Mouse (Mus musculus) CH12.LX (cell line): Measurements from ENCODE around the gene Cald1.

ENCODE experiments used
- EP300 ChIP-seq: IDR thresholded peaks from 2 replicates; pipeline ENCODE4 v1.6.1; 2011; ENCODE audit warnings: low read length, improper control_type of control experiment
- GABPA ChIP-seq: IDR thresholded peaks from 2 replicates; pipeline ENCODE4 v1.6.1; 2012; ENCODE audit warnings: low read depth, low read length, improper control_type of control experiment, inconsistent platforms; ENCODE audit not compliant: insufficient replicate concordance
- TCF12 ChIP-seq: IDR thresholded peaks from 2 replicates; pipeline ENCODE4 v1.6.1; 2014; ENCODE audit warnings: low read depth, mild to moderate bottlenecking, inconsistent platforms, low read length, improper control_type of control experiment

DNA sequence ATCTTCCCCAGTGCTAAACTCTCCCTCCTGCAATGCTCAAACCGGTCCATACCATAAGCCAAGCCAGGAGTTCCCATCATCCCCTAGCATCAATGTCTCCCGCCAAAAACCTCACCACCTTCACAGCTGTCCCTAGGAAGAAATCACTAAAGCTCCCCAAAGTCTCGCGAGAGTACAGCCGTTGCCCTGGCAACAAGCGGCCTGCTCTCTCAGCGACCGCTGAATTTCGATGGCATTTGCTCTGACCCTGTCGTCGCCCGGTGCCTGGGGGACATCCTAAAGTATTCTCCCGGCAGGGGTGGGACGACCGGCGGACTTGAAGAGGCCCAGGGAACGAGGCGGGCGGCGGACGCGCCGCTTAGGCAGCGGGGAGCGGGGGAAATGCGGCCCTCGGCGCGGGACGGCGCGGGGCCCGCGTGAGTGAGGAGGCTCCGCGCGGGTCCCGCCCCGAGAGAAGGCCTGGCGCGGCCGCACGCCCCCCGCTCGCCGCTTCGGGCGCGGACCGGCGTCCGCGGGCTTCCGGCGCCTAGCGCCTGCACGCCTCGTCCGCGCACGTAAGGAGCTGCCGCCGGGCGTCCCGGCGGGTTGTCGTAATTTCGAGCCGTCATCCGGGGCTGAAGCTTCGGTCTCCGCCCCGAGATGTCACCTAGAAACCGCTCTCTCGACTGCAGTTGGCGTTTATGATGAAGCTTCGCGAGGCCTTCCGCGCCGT, 182.1 kb downstream of the Cald1 start, which contains the start of gene Agbl3:
- TF ChIP-seq EP300: no peak
- TF ChIP-seq GABPA: no peak
- peak; percentile 56 for TF ChIP-seq TCF12
